Mouse (Mus musculus): ENCODE measurements around the gene Apold1.
A peak's percentile ranks its signal among the peaks of the same experiment; 100 is the strongest.

Gene Apold1

DNA sequence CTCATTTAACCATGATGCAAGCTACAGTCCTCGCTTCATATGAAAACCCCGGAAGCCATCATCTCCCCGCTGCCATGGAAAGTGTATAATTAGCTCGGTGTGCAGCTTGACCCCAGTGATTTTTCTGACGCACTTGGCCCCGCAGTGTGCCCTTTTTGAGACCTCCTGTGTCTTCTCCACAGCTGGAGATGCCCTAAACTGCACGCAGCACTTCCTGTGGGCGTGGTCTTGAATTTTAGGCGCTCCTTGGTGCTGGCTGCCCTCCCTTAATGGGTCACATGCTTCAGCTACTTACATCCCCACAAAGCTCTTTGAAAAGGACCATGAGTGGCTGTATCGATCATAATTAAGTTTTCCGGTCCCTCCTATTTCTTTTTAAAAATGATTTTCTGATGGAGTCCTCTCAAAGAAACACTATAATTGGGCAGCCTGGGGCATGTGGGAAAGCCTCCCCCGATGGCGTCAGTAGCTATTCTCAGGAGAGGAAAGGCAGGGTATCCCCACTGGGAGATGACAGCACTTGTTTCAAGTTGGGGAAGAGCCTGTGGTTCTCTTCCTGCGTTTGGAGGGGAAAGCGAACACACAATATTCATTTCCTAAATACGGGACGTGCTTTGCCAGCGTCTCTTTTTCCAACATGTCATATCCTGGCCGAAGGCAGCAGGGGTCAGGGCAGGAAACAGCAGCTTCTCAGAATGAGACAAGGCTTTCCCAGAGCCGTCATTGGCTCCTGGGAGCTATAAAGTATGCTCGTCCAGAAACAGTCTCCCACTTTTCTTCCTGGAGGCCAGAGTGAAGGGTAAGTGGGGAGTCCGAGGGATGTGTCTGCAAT, at the start of gene Apold1:
Gene Apold1, plus strand, starts transcription at position 488 of the 832 bp plus-strand sequence.
- peak in 1 of 2 experiments; percentile 21 for DNase-seq (ENCODE audit: low spot score in 2 of 2)

DNA sequence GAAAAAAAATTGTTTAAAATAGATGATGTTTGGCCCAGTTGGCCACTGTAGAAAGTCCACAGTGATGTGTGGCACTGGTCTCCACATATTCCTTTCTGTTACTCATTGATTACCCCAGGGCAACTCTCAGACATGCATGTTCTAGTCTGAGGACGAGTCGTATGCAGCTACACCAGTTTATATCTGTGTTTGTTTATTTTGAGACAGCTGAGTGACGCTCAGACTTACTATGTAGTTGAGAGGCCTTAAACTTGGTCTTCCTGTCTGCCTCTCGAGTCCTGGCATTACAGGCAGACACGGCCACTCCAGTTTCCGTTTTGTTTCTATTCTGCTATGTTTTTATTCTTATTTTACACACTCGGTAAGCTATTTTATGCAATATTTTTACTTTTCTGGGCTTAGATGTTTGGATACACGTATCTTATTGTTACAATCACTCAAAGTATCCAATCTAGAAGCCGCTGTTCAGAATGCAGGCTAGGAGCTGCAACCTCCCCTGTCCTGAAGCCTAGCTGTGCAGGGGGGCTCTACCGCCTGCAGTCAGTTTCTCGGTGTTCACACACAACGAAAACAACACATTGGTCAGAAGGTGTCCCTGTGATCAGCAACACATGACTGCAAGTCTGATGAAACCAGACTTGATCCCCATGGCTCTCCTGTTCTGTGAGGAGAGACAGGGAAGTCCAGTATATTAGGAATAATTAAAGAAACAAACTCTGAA, 48.9 kb upstream of the Apold1 start:
- no peak for DNase-seq (ENCODE audit: low spot score in 2 of 2)

DNA sequence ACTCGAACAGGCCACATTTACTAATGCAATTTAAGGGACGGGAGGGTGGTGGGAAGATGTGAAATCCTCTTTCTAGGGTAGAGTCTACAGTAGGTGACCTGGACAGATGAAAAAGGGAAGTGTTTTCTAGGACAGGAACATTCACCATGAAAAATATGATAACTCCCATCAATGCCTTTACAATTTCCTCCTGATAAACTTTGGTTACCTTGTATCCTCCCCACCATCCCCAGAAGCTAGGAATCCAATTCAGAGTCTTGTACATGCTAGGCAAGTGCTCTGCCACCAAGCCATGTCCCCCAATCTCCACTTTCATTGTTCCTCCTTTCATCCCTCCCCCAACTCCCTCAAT, 48.3 kb upstream of the Apold1 start:
- no peak for DNase-seq (ENCODE audit: low spot score in 2 of 2)

DNA sequence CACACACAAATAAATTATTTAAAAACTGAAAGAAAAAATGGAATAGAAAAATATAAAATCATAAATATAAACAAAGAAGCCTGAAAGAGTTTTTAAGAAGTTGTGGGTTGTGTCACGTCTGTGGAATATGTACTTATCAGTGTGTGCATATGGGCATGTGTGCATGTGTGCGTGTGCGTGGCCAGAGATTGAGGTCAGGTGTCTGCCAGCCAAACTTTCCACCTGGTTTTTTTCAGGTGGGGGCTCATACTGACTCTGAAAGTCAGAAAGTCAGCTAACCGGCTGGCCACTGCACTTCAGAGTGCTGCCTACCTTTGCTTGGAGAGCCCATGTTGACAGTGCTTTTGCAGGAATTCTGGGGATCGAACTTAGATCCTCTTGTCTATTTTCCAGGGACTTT, 47.2 kb upstream of the Apold1 start:
- no peak for DNase-seq (ENCODE audit: low spot score in 2 of 2)

DNA sequence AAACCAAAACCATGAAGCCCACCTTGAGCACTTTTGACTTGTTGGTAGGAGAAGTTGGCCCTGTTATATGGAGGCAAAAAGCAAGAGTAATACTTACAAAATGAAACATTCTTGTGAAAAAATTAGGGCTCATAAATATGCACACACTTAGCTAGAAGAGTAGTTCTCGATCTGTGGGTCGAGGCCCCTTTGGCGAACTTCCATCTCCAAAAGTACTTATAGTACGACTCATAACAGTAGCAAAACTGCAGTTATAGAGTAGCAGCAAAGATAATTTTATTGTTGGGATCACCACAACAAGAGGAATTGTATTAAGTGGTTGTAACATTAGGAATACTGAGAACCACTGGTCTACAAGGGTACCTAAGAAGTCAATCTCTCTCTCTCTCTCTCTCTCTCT, 41.7 kb upstream of the Apold1 start:
- no peak for DNase-seq (ENCODE audit: low spot score in 2 of 2)

DNA sequence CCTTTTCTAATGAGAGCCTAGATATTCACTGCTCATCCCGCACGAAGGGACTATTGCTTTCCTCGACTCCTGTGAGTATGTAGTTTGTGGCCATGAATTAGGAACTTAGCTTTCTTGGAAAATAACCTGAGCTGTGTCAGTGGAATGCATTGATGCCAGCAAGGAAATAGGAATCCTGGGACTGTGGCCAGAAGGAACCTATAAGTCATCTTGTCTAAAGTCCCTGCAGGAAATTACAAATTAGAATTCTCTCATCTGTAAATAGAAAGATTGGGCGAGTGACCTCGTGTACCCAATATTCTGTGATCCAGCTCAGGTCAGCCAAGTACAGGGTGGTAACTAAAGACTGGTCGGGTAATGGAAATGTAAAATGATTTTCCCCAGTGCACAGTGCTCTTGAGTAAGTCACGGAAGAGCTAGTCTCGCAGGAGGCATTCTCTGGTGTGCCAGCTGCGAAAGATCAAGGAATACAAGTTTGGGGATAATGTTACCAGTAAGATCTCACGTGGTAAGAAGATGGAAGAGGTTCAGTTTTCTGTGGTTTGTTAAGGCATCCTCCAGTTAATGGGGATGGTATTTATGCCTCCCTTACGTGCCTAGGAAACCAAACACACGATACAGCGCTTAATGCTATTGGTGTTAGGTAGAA, 37.6 kb upstream of the Apold1 start:
- no peak for DNase-seq (ENCODE audit: low spot score in 2 of 2)

DNA sequence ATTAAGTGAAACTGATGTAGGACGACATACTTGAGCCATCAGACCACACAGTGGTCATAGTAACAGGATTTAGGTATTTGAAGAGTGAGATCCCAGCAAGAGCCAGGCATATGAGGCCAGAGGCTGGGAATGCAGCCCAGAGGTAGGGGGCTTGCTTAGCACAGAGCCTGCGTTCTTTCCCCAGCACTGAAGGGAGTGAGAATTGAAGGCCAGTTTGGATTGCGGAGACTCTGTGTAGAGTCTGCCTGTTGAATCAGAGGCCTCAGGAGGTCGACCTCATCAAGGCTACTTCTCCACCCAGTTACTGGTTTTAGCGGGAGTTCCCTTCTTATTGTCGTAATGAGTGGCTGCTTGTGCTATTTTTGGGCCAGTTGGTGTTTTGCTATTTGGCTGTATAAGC, 35.5 kb upstream of the Apold1 start:
- DNase-seq (ENCODE audit: low spot score in 2 of 2): no peak

DNA sequence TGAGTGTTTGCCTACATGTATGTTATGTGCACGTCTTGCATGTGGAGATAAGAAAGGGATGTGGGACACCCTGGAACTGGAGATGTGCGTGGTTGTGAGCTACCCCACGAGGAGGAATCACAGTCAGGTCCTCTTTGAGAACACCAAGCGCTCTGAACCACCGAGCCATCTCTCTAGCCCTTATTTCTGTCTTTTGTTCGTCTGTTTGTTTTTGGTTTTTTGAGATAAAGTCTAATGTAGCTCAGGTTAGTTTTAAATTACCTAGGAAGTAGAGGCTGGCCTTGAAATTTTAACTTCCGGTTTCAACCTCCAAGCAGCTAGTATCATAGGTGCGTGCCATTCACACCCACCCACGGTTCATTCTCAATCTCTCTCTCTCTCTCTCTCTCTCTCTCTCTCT, 34.7 kb upstream of the Apold1 start:
- no peak for DNase-seq (ENCODE audit: low spot score in 2 of 2)

DNA sequence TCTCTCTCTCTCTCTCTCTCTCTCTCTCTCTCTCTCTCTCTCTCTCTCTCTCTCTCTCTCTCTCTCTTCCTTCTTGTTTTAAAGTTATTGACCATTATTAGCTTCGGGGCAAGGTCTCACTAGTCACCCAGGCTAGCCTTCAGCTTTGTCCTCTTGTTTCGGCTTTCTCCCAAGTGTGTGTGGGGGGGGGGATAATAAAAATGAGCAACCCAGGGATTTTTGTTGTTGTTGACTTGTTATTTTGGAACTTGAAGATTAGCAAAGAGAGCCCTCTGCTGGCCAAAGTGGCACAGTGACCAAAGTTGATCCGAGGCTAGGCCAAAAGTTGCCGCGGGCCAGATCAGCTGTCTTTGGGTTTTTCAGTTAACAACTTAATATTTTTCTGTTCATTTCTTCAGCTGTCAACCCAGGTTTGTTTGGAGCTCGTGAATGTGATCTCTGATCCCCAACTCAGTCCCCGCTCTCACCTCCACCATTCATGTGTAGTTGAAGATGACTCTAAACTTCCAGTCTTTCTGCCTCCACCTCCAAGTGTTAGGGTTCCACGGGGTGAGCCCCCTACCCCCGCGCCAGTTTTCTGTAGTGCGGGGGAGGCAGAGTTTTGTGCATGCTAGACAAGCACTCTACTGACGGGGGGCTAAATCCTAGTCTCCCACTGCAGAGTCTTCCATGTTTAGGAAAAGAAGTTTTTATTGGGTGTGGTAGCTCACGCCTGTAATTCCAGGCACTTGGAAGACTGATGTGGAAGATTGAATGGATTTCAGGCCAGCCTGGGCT, 34.0 kb upstream of the Apold1 start:
- peak in 1 of 2 experiments; percentile 44 for DNase-seq (ENCODE audit: low spot score in 2 of 2)

DNA sequence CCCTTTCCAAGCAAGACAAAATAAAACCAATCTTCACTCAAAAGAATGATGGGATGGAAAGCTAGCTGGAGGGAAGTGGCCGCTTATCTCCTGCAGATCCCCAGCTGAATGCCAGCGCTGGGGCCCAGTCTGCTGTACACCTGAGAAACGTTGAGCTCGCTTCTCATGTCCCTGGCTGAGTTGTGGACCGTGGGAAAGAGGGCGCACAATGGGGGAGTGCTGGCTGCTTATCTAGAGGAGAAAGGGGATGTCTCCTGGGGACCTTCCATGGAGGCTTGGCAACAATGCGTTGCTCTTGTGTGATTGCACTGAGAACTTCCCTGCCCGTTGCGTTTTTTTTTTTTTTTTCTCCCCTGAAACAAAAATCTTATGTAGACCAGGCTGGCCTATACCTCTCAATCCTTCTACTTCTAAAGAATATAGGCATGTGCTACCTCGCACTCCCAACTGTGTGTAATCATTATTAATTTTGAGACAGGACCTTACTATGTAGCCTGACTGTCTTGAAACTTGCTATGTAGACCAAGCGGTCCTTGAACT, 32.9 kb upstream of the Apold1 start:
- no peak for DNase-seq (ENCODE audit: low spot score in 2 of 2)

DNA sequence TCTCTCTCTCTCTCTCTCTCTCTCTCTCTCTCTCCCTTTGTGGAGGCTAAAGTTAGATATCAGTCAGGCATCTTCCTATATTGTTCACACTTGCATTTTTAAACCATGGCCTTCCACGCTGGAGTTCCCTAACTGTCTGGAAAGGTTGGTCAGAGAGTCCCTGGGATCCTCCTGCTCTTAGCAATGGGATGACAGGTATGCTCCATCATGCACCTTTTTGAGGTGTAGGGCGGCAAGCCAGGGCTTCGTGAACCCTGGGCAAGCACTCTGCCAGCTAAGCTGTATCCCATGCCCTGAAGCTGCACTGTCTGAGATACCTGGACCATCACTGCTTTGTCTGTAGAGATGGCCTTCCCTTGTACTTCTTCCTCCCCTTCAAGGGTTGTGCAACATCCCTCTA, 32.3 kb upstream of the Apold1 start:
- DNase-seq (ENCODE audit: low spot score in 2 of 2): no peak

DNA sequence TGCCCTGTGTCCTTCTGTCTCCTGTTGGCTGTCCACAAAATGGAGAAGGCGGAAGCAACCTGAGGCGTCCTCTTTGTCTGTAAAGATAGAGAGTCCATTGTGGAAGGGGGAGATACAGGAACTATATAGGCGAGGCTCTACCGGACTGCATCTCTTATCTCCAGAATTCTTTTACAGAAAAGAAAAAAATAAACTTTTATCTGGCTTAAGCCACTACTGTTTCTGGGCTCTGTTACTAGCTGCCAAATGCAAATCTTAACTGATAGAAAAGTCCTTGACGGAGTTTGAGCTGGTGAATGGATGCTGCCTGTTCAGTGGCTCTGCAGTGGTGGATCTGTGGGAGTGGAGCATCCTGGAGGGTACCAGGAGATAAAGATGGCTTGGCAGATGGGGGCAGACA, 30.2 kb upstream of the Apold1 start:
- no peak for DNase-seq (ENCODE audit: low spot score in 2 of 2)

DNA sequence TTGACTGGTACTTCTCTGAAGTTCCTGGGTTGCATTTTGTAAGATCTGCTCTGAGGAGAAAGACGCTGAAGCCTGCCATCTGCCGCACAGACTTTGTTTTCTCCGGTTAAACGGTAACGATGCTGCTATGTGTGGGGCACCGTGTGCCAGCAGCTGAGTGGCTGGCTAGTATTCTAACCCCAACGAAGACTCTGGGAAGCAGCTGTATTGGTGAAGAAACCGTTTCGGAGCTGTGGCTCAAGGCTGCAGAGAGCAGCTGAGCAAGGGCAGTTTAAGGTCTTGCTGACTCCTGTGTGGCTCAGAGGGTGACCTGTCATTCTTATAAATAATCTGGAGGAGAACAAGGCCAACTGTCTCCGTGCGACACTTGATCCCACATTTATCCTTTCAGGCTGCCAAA, 27.5 kb upstream of the Apold1 start:
- no peak for DNase-seq (ENCODE audit: low spot score in 2 of 2)

DNA sequence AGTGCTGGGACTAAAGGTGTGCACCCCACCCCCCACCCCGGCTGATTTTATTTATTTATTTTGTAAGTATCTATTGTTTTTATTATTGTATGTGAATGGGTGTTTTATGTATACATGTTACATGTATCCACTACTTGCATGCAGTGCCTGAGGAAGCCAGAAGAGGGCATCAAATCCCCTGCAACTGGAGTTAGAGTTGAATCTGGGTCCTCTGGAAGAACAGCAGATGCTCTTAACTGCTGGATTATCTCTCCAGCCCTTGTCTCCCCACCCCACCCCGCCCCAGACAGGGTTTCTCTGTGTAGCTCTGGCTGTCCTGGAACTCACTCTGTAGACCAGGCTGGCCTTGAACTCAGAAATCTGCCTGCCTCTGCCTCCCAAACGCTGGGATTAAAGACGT, 25.1 kb upstream of the Apold1 start:
- DNase-seq (ENCODE audit: low spot score in 2 of 2): no peak

DNA sequence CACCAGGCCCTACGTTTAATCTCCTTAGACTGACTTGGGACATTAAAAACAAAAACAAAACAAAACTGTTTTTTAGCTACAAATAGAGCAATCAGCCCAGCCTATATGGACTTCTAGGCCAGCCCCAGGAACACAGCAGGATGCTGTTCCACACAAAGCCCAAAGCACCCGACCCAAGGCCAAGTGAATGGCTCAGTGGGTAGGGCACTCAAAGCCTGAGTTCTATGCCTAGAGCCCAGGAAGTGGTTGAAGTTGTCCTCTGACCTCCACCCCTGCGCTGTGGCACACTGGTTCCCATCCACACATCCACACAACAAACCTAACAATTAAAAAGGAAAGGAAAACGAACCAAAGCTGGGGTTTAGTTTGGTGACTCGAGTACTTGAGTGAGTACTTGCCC, 20.2 kb upstream of the Apold1 start:
- DNase-seq (ENCODE audit: low spot score in 2 of 2): no peak

DNA sequence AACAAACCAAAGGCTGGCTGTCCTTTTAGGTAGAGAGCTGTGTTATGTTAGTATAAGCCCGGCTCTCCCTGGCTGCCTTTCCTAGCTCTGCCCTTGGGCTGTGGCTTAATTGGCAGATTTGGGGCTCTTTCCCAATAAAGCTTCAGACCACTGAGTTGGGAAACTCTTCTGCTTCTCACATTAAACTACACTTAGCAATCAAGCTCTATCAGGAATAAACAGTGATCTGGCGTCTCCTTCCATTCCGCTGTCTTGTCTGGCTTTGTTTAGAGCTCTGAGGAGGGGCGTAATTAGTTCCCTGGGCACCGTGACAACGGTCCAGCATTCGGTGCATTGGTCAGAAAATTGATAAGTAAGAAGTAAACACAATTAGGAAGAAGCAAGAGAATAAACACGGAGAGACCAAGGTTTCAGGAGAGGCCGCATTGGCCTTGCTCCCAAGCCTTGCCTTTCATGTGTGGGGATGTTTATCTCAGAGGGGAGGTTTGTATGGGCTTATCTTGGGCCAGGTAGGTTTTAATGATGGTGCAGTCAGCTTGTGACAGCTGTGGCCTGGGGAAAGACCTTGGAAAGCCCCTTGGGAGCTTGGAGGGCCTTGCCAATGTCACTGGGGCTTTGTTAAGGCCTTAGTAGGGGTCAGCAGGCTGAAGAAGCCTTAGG, 19.5 kb upstream of the Apold1 start:
- no peak for DNase-seq (ENCODE audit: low spot score in 2 of 2)

DNA sequence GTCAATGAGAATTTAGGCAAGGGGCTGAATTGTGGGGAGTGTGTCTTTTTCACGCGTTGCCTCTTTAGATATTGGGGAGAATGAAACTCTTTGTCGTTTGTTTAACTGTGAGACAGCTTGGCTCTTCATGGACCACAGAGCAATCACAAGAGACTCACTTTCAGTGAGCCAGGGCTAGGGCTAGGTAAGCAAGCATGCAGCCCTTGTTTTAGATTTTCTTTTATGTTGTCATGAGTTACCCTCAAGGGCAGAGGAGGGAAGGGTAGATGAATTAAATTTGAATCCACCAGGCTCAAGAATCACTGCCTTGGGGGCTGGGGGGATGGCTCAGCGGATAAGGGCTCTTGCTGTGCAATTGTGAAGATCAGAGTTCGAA, 19.0 kb upstream of the Apold1 start:
- DNase-seq (ENCODE audit: low spot score in 2 of 2): no peak

DNA sequence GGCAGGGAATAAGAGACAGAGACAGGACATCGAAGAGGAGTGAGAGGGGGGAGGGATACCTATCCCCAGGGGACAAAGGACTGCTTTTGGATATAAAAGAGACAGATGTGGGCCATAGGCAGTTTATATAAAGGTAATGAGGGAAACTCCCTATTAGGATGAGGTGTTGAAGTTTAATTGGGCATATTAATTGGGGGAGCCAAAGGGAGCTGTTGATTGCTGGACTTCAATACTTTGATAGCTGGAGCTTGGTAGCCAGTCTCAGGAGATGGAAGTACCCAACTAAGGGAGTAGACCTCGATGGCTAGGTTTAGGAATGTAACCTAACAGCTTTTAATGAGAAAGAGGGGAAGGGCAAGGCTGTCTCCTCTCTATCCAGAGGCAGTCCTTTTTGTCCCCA, 17.6 kb upstream of the Apold1 start:
- DNase-seq (ENCODE audit: low spot score in 2 of 2): no peak

DNA sequence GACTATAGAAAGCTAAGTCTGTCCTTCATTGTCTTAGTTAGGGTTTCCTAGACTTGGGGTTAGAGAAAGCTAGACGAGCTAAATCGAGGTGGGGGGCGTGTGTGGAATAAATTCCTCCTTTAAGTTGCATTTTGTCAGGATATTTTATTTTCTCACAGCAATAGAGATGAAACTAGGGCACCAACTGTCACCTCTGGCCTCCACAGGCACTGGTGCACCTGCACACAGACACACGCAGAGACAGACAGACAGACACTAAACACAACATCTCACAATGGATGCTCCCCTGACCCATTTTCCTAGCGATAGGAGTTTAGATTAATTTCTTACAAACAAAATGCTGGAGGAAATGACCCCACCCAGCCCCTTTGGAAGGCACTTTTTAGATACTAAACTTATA, 14.8 kb upstream of the Apold1 start:
- DNase-seq (ENCODE audit: low spot score in 2 of 2): no peak

DNA sequence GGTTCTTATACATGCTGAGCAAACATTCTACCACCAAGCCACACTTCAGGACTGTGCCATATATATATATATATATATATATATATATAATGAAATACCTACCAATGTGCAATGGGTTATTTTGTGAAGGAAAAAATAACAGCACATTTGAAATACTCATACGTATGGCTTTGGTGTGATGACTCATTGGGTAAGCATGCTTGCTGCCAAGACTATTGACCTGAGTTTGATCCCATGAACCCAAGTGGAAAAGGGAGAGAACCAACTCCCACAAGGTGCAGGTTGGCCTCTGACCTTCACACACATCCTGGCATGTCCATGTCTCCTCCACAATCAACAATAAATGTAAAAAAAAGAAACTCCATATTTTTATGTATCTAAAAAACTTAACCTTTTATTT, 13.2 kb upstream of the Apold1 start:
- no peak for DNase-seq (ENCODE audit: low spot score in 2 of 2)

DNA sequence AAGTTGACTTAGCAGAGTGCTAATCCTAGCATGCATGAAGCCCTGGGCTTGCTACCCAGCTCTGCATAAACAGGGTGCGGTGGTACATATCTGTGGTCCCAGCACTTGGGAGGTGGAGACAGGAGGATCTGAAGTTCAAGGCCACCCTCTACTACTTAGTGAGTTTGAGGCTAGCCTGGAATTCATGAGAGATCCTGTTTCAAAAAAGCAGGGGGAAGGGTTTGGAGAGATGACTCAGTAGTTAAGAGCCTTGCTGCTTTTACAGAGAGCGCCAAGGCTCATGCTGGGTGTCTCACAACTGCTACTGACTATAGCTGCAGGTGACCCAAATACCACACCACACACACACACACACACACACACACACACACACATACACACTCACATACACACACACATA, 12.0 kb upstream of the Apold1 start:
- no peak for DNase-seq (ENCODE audit: low spot score in 2 of 2)

All from frontal cortex, postnatal 10 days (tissue).